Mouse (Mus musculus) brain, embryonic 14.5 days (tissue): Measurements from ENCODE around the gene Icam1. TPM values are rescaled to one million over a fixed set of nuclear protein-coding genes. Genes with fewer than 3 reads are reported as not detected.

Experiments
- DNase-seq: peaks from one replicate; pipeline ENCODE4 v3.0.0-alpha.2; 2011; ENCODE audit warnings: low read depth
- CTCF ChIP-seq: fragments of 200-500 bp; IDR thresholded peaks from 2 replicates; pipeline ENCODE4 v1.5.1; 2012; ENCODE audit warnings: inconsistent platforms, mild to moderate bottlenecking, moderate library complexity, borderline replicate concordance; ENCODE audit not compliant: insufficient read depth, insufficient read length; ENCODE audit errors: extremely low read depth
- POLR2A ChIP-seq: fragments of 200-500 bp; IDR thresholded peaks from 2 replicates; pipeline ENCODE4 v1.6.1; 2012; ENCODE audit warnings: mild to moderate bottlenecking, inconsistent platforms, borderline replicate concordance; ENCODE audit not compliant: poor library complexity, insufficient read depth, insufficient read length, severe bottlenecking; ENCODE audit errors: extremely low read depth
- polyA plus RNA-seq: library from polyadenylated mRNA; depleted of rRNA; stranded (reverse); fragments of >200 nt; gene quantifications from 2 replicates; pipeline ENCODE4 v1.2.3, GENCODE M21; 2012; rRNA removed

The Icam1 gene
- polyA plus RNA-seq: 3.0 and 3.9 TPM in 2 replicates

DNA sequence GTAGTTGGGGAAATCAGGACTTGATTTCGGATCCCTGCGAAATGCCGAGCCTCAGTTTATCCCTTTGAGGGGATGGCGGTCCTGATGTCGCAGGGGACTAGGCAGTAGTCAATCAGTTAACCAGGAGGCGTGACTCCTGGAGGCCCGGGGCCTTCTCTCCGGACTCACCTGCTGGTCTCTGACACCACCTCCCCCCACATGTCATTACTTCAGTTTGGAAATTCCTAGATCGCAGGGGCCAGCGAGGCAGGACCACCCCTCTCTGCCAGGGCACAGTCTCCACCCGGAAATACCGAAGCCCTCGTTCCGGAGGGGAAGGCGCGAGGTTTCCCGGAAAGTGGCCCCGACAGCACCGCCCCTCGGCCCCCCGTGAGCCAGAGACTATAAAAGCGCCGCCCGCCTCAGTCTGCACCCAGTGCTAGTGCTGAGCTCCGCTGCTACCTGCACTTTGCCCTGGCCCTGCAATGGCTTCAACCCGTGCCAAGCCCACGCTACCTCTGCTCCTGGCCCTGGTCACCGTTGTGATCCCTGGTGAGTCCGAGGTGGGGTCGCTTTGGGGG, at the start of gene Icam1:
Gene Icam1, plus strand, starts transcription at position 415 of the 560 bp plus-strand sequence.
- DNase-seq: no peak
- TF ChIP-seq CTCF (no peak), POLR2A (no peak)

DNA sequence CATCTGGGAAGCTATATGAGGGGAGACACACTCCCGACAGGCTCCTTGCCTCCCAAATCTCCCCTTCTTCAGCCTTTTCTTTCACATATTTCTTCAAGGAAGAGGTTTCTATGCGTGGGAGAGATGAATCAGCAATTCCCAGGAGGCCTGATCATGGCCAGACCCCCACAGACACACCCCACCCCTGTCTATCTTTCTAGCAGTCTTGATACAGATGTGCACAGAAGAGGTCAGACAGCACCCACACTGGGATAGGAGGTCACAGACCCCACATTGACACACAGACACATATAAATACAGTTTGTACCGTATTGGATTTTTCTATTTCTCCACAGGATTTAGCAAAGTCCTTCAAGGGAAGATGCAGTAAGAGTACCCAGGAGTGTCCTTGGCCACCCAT, 49.8 kb upstream of the Icam1 start:
- TF ChIP-seq POLR2A (no peak), CTCF (no peak)
- DNase-seq: no peak

DNA sequence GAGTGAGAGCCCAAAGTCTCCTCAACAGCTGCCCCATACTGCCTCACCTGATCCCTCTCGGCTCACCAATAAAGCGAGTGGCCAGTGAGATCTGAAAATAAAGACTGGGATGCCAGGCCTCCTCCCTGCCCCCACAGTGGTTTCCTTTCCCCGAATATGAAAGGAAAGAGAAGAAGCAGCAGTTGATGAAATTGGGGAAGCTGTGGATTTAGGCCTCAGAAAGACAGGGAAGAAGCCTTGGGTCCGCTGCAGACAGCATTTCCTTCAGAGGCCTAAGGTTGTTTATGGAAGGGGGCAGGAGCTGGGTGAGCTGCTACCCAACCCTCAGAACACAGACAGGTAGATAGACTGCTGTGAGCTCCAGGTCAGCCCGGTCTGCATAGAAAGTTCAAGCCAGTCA, 49.0 kb upstream of the Icam1 start:
- TF ChIP-seq CTCF (no peak), POLR2A (no peak)
- DNase-seq: no peak

DNA sequence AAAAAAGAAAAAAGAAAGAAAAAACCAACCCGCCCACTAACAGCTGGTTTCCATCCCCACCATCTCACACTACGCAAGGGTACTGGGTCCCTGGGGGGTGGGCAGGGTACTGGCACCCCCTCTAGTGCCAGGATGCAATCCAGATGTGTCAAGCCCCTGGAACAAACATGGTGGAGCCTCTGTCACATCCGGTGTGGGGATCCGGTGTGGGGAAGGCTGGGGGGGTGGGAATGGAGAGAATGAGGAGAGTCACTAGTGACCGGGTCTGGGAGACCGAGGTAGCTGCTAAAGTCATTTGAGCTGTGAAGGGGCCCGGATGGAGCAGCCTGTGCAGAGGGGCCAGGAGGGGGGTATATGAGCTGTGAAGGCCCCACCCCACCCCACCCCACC, 44.0 kb upstream of the Icam1 start:
- TF ChIP-seq POLR2A (no peak), CTCF (no peak)
- no peak for DNase-seq

DNA sequence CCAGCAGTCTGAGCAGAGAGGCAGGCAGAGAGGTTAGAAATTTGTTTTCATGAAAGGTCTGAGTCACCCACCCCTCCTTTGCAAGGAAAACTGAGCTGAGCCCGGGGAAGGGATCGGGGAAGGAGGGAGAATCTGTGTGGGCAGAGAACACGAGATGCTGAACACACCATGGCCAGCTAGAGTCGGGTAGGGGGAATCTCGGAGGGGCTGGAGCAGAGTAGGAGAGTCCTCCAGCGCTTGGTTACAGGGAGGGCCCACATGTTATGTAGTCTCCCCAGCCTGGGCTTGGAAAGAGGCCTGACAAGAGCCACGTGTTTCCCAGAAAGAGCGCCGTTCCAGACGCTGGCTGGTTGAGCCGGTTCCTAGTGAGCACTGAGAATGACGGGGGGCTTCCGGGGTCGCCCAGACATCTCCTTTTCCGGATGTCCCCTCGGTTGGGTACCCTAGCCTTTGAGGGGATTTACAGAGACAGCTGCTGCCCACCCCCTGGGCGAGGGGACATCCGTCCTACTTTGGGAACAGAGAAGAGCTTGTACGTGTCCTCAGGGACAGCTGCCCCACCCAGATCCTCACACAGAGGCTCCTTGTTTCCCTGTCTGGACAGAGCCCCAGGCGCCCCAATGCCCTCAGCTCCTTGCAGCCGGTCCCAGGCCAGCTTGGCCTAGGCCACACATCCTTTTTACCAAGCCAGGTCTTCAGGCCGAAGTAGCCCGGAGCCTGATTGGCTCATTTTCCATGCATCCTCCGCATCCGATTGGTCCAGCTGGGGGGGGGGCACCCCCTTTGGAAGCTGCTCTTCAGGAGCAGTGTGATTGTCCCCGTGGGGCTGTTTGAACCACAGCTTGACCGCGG, 43.4 kb upstream of the Icam1 start:
- TF ChIP-seq POLR2A (no peak), CTCF (no peak)
- peak; percentile 32 for DNase-seq

DNA sequence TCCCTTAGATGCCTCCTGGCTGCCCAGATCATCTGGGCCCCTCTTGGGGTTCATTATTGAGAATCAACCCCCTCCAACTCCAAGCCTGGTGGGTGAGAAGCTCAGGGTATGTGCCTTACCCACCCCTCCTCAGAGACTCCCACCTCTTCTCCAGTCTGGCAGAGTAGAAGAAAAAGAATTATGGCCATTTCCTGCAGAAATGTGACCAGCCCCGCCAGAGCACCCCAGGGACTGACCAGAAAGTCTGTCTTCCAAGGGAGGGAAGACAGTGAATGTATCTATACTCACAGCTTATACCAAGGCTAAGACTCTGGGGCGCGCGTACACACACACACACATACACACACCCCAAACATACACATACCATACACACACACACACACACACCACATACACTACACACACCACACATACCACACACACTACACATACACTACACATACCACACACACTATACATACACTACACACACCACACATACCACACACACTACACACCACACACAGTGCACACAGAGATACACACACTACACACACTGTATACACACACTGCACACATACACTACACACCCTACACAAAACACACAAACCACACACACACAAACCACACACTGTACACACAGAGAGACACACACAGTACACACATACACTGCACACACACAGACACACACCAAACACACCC, 42.6 kb upstream of the Icam1 start:
- no peak for DNase-seq
- TF ChIP-seq CTCF: no peak

DNA sequence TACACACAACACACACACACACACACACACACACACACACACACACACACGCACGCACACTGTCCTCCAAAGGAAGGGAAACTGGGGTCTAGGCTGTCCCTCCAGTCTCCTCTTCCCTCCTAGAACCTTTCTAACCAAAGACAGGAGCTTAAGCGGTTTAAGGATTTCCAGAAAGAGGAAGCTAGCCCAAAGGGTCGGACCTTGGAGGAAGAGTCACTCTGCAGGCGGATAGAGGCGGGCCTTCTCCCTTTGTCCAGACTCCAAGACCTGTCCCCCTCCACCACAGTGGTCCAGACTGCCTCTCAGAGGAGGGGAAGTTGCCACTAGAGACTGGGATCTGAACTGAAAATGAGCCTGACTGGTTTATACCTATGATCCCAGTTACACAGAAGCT, 42.1 kb upstream of the Icam1 start:
- TF ChIP-seq CTCF (no peak), POLR2A (no peak)
- DNase-seq: peak; percentile 1

DNA sequence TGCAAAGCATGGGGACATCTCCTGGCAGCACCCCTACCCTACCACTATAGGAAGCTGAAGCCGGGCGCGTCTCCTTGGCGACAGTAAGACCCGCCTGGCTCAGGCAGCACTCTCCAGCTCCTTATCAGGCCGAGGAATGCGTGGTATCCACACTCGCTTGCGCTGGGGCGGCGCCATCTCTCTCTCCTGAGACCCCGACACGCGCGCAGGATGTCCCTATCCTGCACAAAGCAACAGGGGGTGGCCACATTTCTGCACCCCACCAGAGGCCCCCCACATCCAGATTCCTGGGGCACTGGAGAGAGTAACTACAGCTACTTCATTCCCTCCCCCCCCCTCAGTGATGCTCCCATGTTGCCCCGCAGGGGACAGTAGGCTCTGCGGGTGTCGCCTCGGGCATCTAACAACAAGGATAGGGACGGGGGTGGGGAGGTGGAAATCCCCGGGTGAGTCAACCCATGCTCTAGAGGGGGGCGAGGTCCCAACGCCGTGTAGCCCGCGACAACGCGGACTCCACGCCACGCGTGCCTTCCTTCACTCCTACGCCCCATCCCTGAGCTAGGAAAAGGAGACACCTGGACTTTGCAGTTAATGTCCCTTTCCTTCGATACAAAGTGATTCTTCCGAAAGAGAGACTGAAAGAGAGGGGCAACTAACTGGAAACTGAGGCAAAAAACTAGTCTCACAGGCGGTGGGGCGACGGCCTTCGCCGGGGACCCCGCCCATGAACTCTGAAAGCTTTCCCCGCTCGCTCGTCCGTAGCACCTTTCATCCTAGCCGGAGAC, 40.2 kb upstream of the Icam1 start:
- TF ChIP-seq POLR2A (no peak), CTCF (no peak)
- DNase-seq: peak; percentile 68

DNA sequence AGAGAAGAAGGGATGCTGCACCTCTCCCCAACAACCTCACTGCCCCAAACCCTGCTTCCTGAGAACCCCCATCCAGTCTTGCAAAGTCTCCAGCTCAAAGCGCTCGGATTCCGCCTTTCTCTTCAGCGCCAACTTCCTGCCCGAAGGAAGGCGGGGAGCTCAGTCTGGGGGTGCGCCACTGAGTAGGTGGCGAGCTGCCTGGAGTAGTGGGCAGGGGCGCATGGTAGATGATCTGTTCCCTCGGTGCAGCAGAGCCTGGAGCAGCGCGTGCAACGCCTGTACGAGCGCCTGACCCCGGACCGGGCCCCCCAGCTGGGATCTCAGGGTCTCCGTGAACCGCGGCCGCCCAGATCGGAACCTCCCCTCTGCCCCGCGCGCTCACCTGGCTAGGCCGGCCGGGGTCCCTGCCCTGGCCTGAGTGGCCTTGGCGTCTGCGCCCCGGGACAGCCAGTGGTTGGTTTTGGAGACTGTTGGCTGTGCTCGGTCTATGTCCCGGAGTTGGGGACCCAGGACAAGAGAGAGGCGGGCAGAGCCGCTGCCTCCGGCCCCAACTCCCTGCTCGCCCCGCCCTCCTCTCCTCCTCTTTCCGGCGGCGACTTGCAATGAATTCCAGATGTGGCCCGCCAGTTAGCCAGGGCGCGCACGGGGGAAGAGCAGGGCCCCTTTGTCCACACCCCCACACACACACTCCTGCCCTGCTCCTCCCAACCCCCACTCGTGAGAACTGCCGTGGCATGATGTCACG, 39.4 kb upstream of the Icam1 start, which contains the start of gene S1pr2:
Gene S1pr2, minus strand, starts transcription at position 566 of the 745 bp plus-strand sequence.
- peak; percentile 76 for DNase-seq
- TF ChIP-seq CTCF: no peak
- no peak for TF ChIP-seq POLR2A

DNA sequence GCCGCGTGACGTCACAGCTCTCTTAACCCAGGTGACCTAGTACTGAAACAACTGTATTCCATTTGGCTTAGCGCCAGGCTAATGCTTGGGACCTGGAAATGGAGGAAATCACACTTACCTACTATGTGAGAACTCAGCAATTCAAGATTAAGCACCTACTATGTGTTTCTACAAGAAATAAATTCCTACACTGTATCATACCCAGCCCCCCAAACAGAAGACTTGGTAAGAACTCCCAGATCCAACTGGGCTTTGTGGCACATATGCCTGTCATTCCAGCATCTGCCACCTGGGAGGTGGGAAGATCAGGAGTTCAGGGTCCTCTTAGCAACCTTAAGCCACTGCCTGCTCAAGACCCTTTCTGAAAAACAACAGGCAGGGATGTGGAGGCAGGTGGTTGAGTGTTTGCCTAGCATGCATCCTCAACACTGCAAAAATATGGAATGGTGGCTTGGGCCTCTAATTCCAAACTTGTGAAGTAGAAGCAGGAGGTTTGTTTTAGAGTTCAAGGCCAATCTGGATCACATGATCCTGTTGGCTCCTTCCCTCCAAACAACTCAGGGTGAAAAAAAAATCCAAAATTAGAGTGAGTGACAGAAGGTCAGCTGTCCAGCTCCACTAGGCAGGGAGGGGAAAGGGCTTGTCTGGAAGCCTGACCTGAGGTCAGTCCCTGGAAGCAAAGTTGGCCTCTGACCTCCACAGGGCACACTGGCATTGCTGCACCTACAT, 38.7 kb upstream of the Icam1 start:
- TF ChIP-seq POLR2A (no peak), CTCF (no peak)
- no peak for DNase-seq
